Mouse (Mus musculus) intestine, embryonic 15.5 days (tissue): Measurements from ENCODE around the gene Rita1. TPM values are rescaled to one million over a fixed set of nuclear protein-coding genes. Genes with fewer than 3 reads are reported as not detected.
A peak's percentile ranks its signal among the peaks of the same experiment; 100 is the strongest.

ENCODE experiments used
- ATAC-seq: fragments of 200-750 bp; cut with Nextera tagmentation; 2 replicates; pipeline ENCODE4 v1.8.0; 2017; ENCODE audit warnings: moderate TSS enrichment, moderate library complexity
- H3K27ac ChIP-seq: fragments of 300-500 bp; sonication (generic); 2 replicates; pipeline ENCODE4 v1.5.1; 2015; ENCODE audit warnings: mild to moderate bottlenecking, inconsistent platforms
- H3K27me3 ChIP-seq: fragments of 300-500 bp; sonication (generic); replicated peaks from 2 replicates; pipeline ENCODE4 v1.6.1; 2015; ENCODE audit warnings: inconsistent platforms
- H3K36me3 ChIP-seq: fragments of 300-500 bp; sonication (generic); 2 replicates; pipeline ENCODE4 v1.6.1; 2015; ENCODE audit warnings: inconsistent platforms
- H3K4me1 ChIP-seq: fragments of 300-500 bp; sonication (generic); replicated peaks from 2 replicates; pipeline ENCODE4 v1.6.1; 2015; ENCODE audit warnings: inconsistent platforms
- H3K4me2 ChIP-seq: fragments of 300-500 bp; sonication (generic); replicated peaks from 2 replicates; pipeline ENCODE4 v1.6.1; 2015; ENCODE audit warnings: mild to moderate bottlenecking, inconsistent platforms
- H3K4me3 ChIP-seq: fragments of 300-500 bp; sonication (generic); replicated peaks from 2 replicates; pipeline ENCODE4 v1.5.1; 2015; ENCODE audit warnings: inconsistent platforms
- H3K9ac ChIP-seq: fragments of 300-500 bp; sonication (generic); 2 replicates; pipeline ENCODE4 v1.6.1; 2015; ENCODE audit warnings: inconsistent platforms
- H3K9me3 ChIP-seq: fragments of 300-500 bp; sonication (generic); 2 replicates; pipeline ENCODE4 v1.6.1; 2016; ENCODE audit warnings: inconsistent platforms
- WGBS: fragments of 180-500 bp; shearing (Covaris S2); methylation state at CpG from one replicate; pipeline ENCODE4 v1.1.7; 2015; 5-methylcytosine and 5-hydroxymethylcytosine counted together
- polyA plus RNA-seq: library from polyadenylated mRNA; unstranded; fragments of >200 nt; fragmentation: Nextera tagmentation; extraction: Ambion mirVana; gene quantifications from 2 replicates; pipeline ENCODE4 v1.2.1, GENCODE M21; 2015

Gene Rita1
- polyA plus RNA-seq, 1 experiment from 2014 or later, result 11.4 TPM

- Histone ChIP-seq H3K36me3 (peaks cover 63% of the 10 kb centered on the region), H3K9me3 (no peaks in the 10 kb centered on the region), H3K27me3 (no peaks in the 10 kb centered on the region), H3K4me3 (no peak overlapping the region), H3K27ac (no peak overlapping the region), H3K4me2 (no peak overlapping the region), H3K9ac (no peak overlapping the region), H3K4me1 (peaks cover 2% of the 10 kb centered on the region; the same call in 1 of the 2 replicates)
- no peak for ATAC-seq
- WGBS, result 89% methylated on average over 10 of the region's 10 CpGs
Measured at GRCm38 (mm10) chr5:120624427-120624826, 12.0 kb upstream of the Rita1 start.

- WGBS, result 70% methylated on average over 5 of the region's 5 CpGs
- Histone ChIP-seq H3K9me3 (no peaks in the 10 kb centered on the region), H3K4me3 (no peak overlapping the region), H3K4me1 (no peaks in the 10 kb centered on the region; the same call in 1 of the 2 replicates), H3K4me2 (no peak overlapping the region), H3K27ac (no peak overlapping the region), H3K9ac (no peak overlapping the region), H3K36me3 (peaks cover 71% of the 10 kb centered on the region), H3K27me3 (no peaks in the 10 kb centered on the region)
- ATAC-seq, result no peak
Measured at GRCm38 (mm10) chr5:120622198-120622851, 9.9 kb upstream of the Rita1 start.

GRCm38 (mm10) chr5:120621846-120622197, 9.4 kb upstream of the Rita1 start:
- Histone ChIP-seq H3K4me3 (no peak overlapping the region), H3K27me3 (no peaks in the 10 kb centered on the region), H3K4me2 (no peak overlapping the region), H3K4me1 (no peaks in the 10 kb centered on the region; the same call in 1 of the 2 replicates), H3K9me3 (no peaks in the 10 kb centered on the region), H3K9ac (no peak overlapping the region), H3K36me3 (peaks cover 68% of the 10 kb centered on the region), H3K27ac (no peak overlapping the region)
- no peak for ATAC-seq
- WGBS, result 89% methylated on average over 10 of the region's 10 CpGs

GRCm38 (mm10) chr5:120621078-120621765, 8.8 kb upstream of the Rita1 start:
- no peak overlapping the region for H3K4me3 ChIP-seq
- H3K9ac ChIP-seq, result no peak overlapping the region
- 91% methylated on average over 23 of the region's 23 CpGs for WGBS
- no peaks in the 10 kb centered on the region for H3K27me3 ChIP-seq
- peaks cover 65% of the 10 kb centered on the region for H3K36me3 ChIP-seq
- H3K4me2 ChIP-seq, result no peak overlapping the region
- ATAC-seq, result no peak; the same call in 1 of the 2 replicates
- no peak overlapping the region for H3K27ac ChIP-seq
- H3K4me1 ChIP-seq, result no peaks in the 10 kb centered on the region; the same call in 1 of the 2 replicates
- H3K9me3 ChIP-seq, result no peaks in the 10 kb centered on the region

- ATAC-seq, result peak; percentile 23
- Histone ChIP-seq H3K9ac (no peak overlapping the region), H3K27ac (no peak overlapping the region), H3K4me3 (no peak overlapping the region), H3K36me3 (peaks cover 67% of the 10 kb centered on the region), H3K27me3 (no peaks in the 10 kb centered on the region), H3K4me1 (no peaks in the 10 kb centered on the region; the same call in 1 of the 2 replicates), H3K4me2 (no peak overlapping the region), H3K9me3 (no peaks in the 10 kb centered on the region)
- WGBS, result 70% methylated on average over 18 of the region's 18 CpGs
Measured at GRCm38 (mm10) chr5:120620375-120621077, 8.1 kb upstream of the Rita1 start.

GRCm38 (mm10) chr5:120619201-120619600, 6.8 kb upstream of the Rita1 start:
- Histone ChIP-seq H3K36me3 (peaks cover 56% of the 10 kb centered on the region), H3K9me3 (no peaks in the 10 kb centered on the region), H3K4me3 (no peak overlapping the region)

GRCm38 (mm10) chr5:120618778-120619177, 6.4 kb upstream of the Rita1 start:
- Histone ChIP-seq H3K4me3 (no peak overlapping the region), H3K27ac (no peak overlapping the region), H3K4me1 (peaks cover 4% of the 10 kb centered on the region; the same call in 1 of the 2 replicates), H3K36me3 (peaks cover 52% of the 10 kb centered on the region), H3K9ac (no peak overlapping the region), H3K9me3 (no peaks in the 10 kb centered on the region), H3K4me2 (no peak overlapping the region), H3K27me3 (no peaks in the 10 kb centered on the region)
- no peak for ATAC-seq
- WGBS, result 82% methylated on average over 12 of the region's 12 CpGs

More at GRCm38 (mm10) chr5:120619201-120619600, 6.8 kb upstream of the Rita1 start:
- Histone ChIP-seq H3K9ac (no peak overlapping the region), H3K27me3 (no peaks in the 10 kb centered on the region), H3K27ac (no peak overlapping the region), H3K4me1 (no peaks in the 10 kb centered on the region; the same call in 1 of the 2 replicates), H3K4me2 (no peak overlapping the region)
- 21% methylated on average over 5 of the region's 5 CpGs for WGBS
- ATAC-seq, result no peak

GRCm38 (mm10) chr5:120615903-120616302, 3.5 kb upstream of the Rita1 start:
- H3K36me3 ChIP-seq, result peaks cover 30% of the 10 kb centered on the region
- ATAC-seq, result no peak
- no peak overlapping the region for H3K9ac ChIP-seq
- no peak overlapping the region for H3K27ac ChIP-seq
- no peak overlapping the region for H3K4me2 ChIP-seq
- no peaks in the 10 kb centered on the region for H3K27me3 ChIP-seq
- H3K4me1 ChIP-seq, result peaks cover 13% of the 10 kb centered on the region
- no peaks in the 10 kb centered on the region for H3K9me3 ChIP-seq
- no peak overlapping the region for H3K4me3 ChIP-seq
- 94% methylated on average over 4 of the region's 4 CpGs for WGBS

GRCm38 (mm10) chr5:120612822-120613604, 624 bp upstream of the Rita1 start:
- peak; percentile 94 for ATAC-seq
- H3K36me3 ChIP-seq, result peaks cover 7% of the 10 kb centered on the region
- H3K9ac ChIP-seq, result peak overlapping the region; percentile 72
- WGBS, result under 1% methylated on average over 69 of the region's 69 CpGs
- peak overlapping the region; percentile 85 for H3K27ac ChIP-seq
- H3K4me2 ChIP-seq, result peak overlapping the region; percentile 83
- H3K4me1 ChIP-seq, result peaks cover 14% of the 10 kb centered on the region
- H3K9me3 ChIP-seq, result no peaks in the 10 kb centered on the region
- no peaks in the 10 kb centered on the region for H3K27me3 ChIP-seq
- peak overlapping the region; percentile 76 for H3K4me3 ChIP-seq

GRCm38 (mm10) chr5:120611416-120611815, 973 bp downstream of the Rita1 start:
- H3K27ac ChIP-seq, result no peak overlapping the region
- peak overlapping the region; percentile 76 for H3K4me3 ChIP-seq
- ATAC-seq, result no peak
- peak overlapping the region; percentile 83 for H3K4me2 ChIP-seq
- H3K9me3 ChIP-seq, result no peaks in the 10 kb centered on the region
- H3K9ac ChIP-seq, result peak overlapping the region; percentile 49
- 43% methylated on average over 8 of the region's 8 CpGs for WGBS
- H3K36me3 ChIP-seq, result peaks cover 6% of the 10 kb centered on the region
- H3K27me3 ChIP-seq, result no peaks in the 10 kb centered on the region
- peaks cover 14% of the 10 kb centered on the region for H3K4me1 ChIP-seq

- Histone ChIP-seq H3K27me3 (no peaks in the 10 kb centered on the region), H3K4me1 (peaks cover 14% of the 10 kb centered on the region), H3K36me3 (peaks cover 4% of the 10 kb centered on the region), H3K4me3 (no peak overlapping the region), H3K4me2 (peak overlapping the region; percentile 83), H3K9ac (no peak overlapping the region), H3K27ac (no peak overlapping the region), H3K9me3 (no peaks in the 10 kb centered on the region)
- 89% methylated on average over 5 of the region's 5 CpGs for WGBS
- ATAC-seq, result no peak
Measured at GRCm38 (mm10) chr5:120610906-120611305, 1.5 kb downstream of the Rita1 start.
